Mouse (Mus musculus) MEL (cell line): ENCODE measurements around the gene Gsn. TPM values are rescaled to one million over a fixed set of nuclear protein-coding genes. Genes with fewer than 3 reads are reported as not detected.
A peak's percentile ranks its signal among the peaks of the same experiment; 100 is the strongest.

Source experiments
- DNase-seq: peaks from one replicate; pipeline ENCODE4 v3.0.0; 2011; ENCODE audit warnings: low read depth, low spot score
- H3K27ac ChIP-seq: 2 replicates; pipeline ENCODE4 v1.5.1; 2012; ENCODE audit warnings: low read depth, mild to moderate bottlenecking, control low read depth, low read length, moderate library complexity; ENCODE audit not compliant: control insufficient read depth
- H3K27me3 ChIP-seq, 2 experiments: fragments of 150-350 bp in 1 of 2; sonication (generic) in 1 of 2; 2 replicates each; pipeline ENCODE4 v1.6.1; 2012; ENCODE audit warnings: low read length in 2 of 2, mild to moderate bottlenecking in 2 of 2, improper control_type of control experiment in 1 of 2, moderate library complexity in 1 of 2; ENCODE audit not compliant: insufficient read depth in 2 of 2, control insufficient read depth in 1 of 2
- H3K36me3 ChIP-seq, 2 experiments: 2 replicates each; pipeline ENCODE4 v1.6.1; 2012 to 2014; ENCODE audit warnings: low read length in 2 of 2, improper control_type of control experiment in 1 of 2, inconsistent platforms in 1 of 2, mild to moderate bottlenecking in 1 of 2; ENCODE audit not compliant: insufficient read depth in 2 of 2, control insufficient read depth in 1 of 2
- H3K4me1 ChIP-seq, 2 experiments: fragments of 150-350 bp in 1 of 2; sonication (generic) in 1 of 2; 2 replicates each; pipeline ENCODE4 v1.6.1; 2012; ENCODE audit warnings: low read length in 2 of 2, improper control_type of control experiment in 1 of 2, mild to moderate bottlenecking in 1 of 2; ENCODE audit not compliant: insufficient read depth in 2 of 2, control insufficient read depth in 1 of 2
- H3K4me3 ChIP-seq, 2 experiments: fragments of 150-350 bp in 1 of 2; sonication (generic) in 1 of 2; 2 replicates each; pipeline ENCODE4 v1.5.1; 2012; ENCODE audit warnings: low read depth in 2 of 2, low read length in 2 of 2, mild to moderate bottlenecking in 2 of 2, moderate library complexity in 2 of 2, control low read depth in 1 of 2, improper control_type of control experiment in 1 of 2; ENCODE audit not compliant: control insufficient read depth in 1 of 2, insufficient read depth in 1 of 2
- H3K79me2 ChIP-seq: 2 replicates; pipeline ENCODE4 v1.6.1; 2012; ENCODE audit warnings: mild to moderate bottlenecking, low read length, moderate library complexity; ENCODE audit not compliant: control insufficient read depth, poor library complexity, insufficient read depth
- H3K9ac ChIP-seq: 2 replicates; pipeline ENCODE4 v1.6.1; 2012; ENCODE audit warnings: low read depth, mild to moderate bottlenecking, control low read depth, low read length, moderate library complexity; ENCODE audit not compliant: control insufficient read depth, poor library complexity, severe bottlenecking
- H3K9me3 ChIP-seq: fragments of 150-350 bp; sonication (generic); replicated peaks from 2 replicates; pipeline ENCODE4 v1.6.1; 2012; ENCODE audit warnings: mild to moderate bottlenecking, low read length, improper control_type of control experiment, moderate library complexity; ENCODE audit not compliant: insufficient read depth
- BHLHE40 ChIP-seq: IDR thresholded peaks from 2 replicates; pipeline ENCODE4 v1.6.1; 2012; ENCODE audit warnings: low read depth, mild to moderate bottlenecking, inconsistent platforms, low read length, improper control_type of control experiment, borderline replicate concordance
- CHD1 ChIP-seq: IDR thresholded peaks from 2 replicates; pipeline ENCODE4 v1.6.1; 2012; ENCODE audit warnings: low read depth, mild to moderate bottlenecking, inconsistent platforms, low read length, improper control_type of control experiment
- CHD2 ChIP-seq: IDR thresholded peaks from 2 replicates; pipeline ENCODE4 v1.6.1; 2011; ENCODE audit warnings: low read length, improper control_type of control experiment
- CTCF ChIP-seq, 3 experiments: IDR thresholded peaks in 2 of 3; conservative IDR thresholded peaks in 1 of 3; 2 replicates each; pipeline ENCODE4 v1.5.1; 2011 to 2012; ENCODE audit warnings: low read length in 3 of 3, low read depth in 2 of 3, mild to moderate bottlenecking in 2 of 3, improper control_type of control experiment in 1 of 3, inconsistent platforms in 1 of 3, mixed read lengths in 1 of 3, moderate library complexity in 1 of 3; ENCODE audit not compliant: control insufficient read depth in 1 of 3, insufficient read depth in 1 of 3, poor library complexity in 1 of 3, severe bottlenecking in 1 of 3
- E2F4 ChIP-seq: IDR thresholded peaks from 2 replicates; pipeline ENCODE4 v1.6.1; 2011; ENCODE audit warnings: low read depth, low read length, improper control_type of control experiment, borderline replicate concordance
- ELF1 ChIP-seq: IDR thresholded peaks from 2 replicates; pipeline ENCODE4 v1.6.1; 2014; ENCODE audit warnings: low read depth, mild to moderate bottlenecking, inconsistent platforms, low read length, improper control_type of control experiment, moderate library complexity
- EP300 ChIP-seq, 2 experiments: IDR thresholded peaks; 2 replicates each; pipeline ENCODE4 v1.6.1; 2011; ENCODE audit warnings: improper control_type of control experiment in 2 of 2, low read length in 2 of 2, low read depth in 1 of 2, mild to moderate bottlenecking in 1 of 2
- ETS1 ChIP-seq: IDR thresholded peaks from 2 replicates; pipeline ENCODE4 v1.6.1; 2012; ENCODE audit warnings: low read depth, mild to moderate bottlenecking, inconsistent platforms, low read length, improper control_type of control experiment, moderate library complexity
- GABPA ChIP-seq: IDR thresholded peaks from 2 replicates; pipeline ENCODE4 v1.6.1; 2012; ENCODE audit warnings: low read depth, mild to moderate bottlenecking, inconsistent platforms, low read length, improper control_type of control experiment, moderate library complexity
- GATA1 ChIP-seq: IDR thresholded peaks from 2 replicates; pipeline ENCODE4 v1.6.1; 2011; ENCODE audit warnings: low read depth, low read length, improper control_type of control experiment
- HCFC1 ChIP-seq: IDR thresholded peaks from 2 replicates; pipeline ENCODE4 v1.6.1; 2012; ENCODE audit warnings: low read depth, mild to moderate bottlenecking, inconsistent platforms, low read length, improper control_type of control experiment, moderate library complexity
- JUND ChIP-seq: IDR thresholded peaks from 2 replicates; pipeline ENCODE4 v1.6.1; 2011; ENCODE audit warnings: low read depth, mild to moderate bottlenecking, improper control_type of control experiment, low read length
- KAT2A ChIP-seq: conservative IDR thresholded peaks from 2 replicates; pipeline ENCODE4 v1.6.1; 2012; ENCODE audit warnings: low read depth, low read length, improper control_type of control experiment, inconsistent platforms
- MAFK ChIP-seq: IDR thresholded peaks from 2 replicates; pipeline ENCODE4 v1.6.1; 2011; ENCODE audit warnings: low read depth, mild to moderate bottlenecking, low read length, improper control_type of control experiment, borderline replicate concordance
- MAX ChIP-seq: IDR thresholded peaks from 2 replicates; pipeline ENCODE4 v1.6.1; 2011; ENCODE audit warnings: low read length, improper control_type of control experiment
- MEF2A ChIP-seq: IDR thresholded peaks from 2 replicates; pipeline ENCODE4 v1.6.1; 2014; ENCODE audit warnings: low read depth, mild to moderate bottlenecking, inconsistent platforms, low read length, improper control_type of control experiment; ENCODE audit not compliant: poor library complexity, insufficient replicate concordance, severe bottlenecking; ENCODE audit errors: extremely low read depth
- MXI1 ChIP-seq: IDR thresholded peaks from 2 replicates; pipeline ENCODE4 v1.6.1; 2011; ENCODE audit warnings: mild to moderate bottlenecking, low read depth, low read length, improper control_type of control experiment
- MYB ChIP-seq: IDR thresholded peaks from 2 replicates; pipeline ENCODE4 v1.6.1; 2011; ENCODE audit warnings: mild to moderate bottlenecking, low read depth, low read length, improper control_type of control experiment
- MYC ChIP-seq: IDR thresholded peaks from 2 replicates; pipeline ENCODE4 v1.6.1; 2011; ENCODE audit warnings: low read depth, mild to moderate bottlenecking, low read length, improper control_type of control experiment, moderate library complexity
- NELFE ChIP-seq: IDR thresholded peaks from 2 replicates; pipeline ENCODE4 v1.6.1; 2011; ENCODE audit warnings: low read depth, low read length, improper control_type of control experiment
- NRF1 ChIP-seq: IDR thresholded peaks from 2 replicates; pipeline ENCODE4 v1.6.1; 2014; ENCODE audit warnings: low read depth, mild to moderate bottlenecking, inconsistent platforms, low read length, improper control_type of control experiment, moderate library complexity; ENCODE audit not compliant: poor library complexity, insufficient read depth, severe bottlenecking
- POLR2A ChIP-seq, 2 experiments: IDR thresholded peaks; 2 replicates each; pipeline ENCODE4 v1.6.1; 2011 to 2012; ENCODE audit warnings: low read length in 2 of 2, mild to moderate bottlenecking in 2 of 2, control low read depth in 1 of 2, improper control_type of control experiment in 1 of 2, low read depth in 1 of 2, moderate library complexity in 1 of 2; ENCODE audit not compliant: control insufficient read depth in 1 of 2, insufficient read depth in 1 of 2, poor library complexity in 1 of 2
- RAD21 ChIP-seq: IDR thresholded peaks from 2 replicates; pipeline ENCODE4 v1.6.1; 2011; ENCODE audit warnings: mild to moderate bottlenecking, low read depth, low read length, improper control_type of control experiment
- SIN3A ChIP-seq: IDR thresholded peaks from 2 replicates; pipeline ENCODE4 v1.6.1; 2012; ENCODE audit warnings: low read length, improper control_type of control experiment, inconsistent platforms
- SMC3 ChIP-seq: IDR thresholded peaks from 2 replicates; pipeline ENCODE4 v1.6.1; 2011; ENCODE audit warnings: low read depth, low read length, improper control_type of control experiment
- TAL1 ChIP-seq: IDR thresholded peaks from 2 replicates; pipeline ENCODE4 v1.6.1; 2012; ENCODE audit warnings: mild to moderate bottlenecking, inconsistent platforms, low read length, moderate library complexity, mixed read lengths
- TBP ChIP-seq: IDR thresholded peaks from 2 replicates; pipeline ENCODE4 v1.8.0; 2011; ENCODE audit warnings: low read depth, low read length, improper control_type of control experiment
- TCF12 ChIP-seq: IDR thresholded peaks from 2 replicates; pipeline ENCODE4 v1.6.1; 2014; ENCODE audit warnings: low read depth, mild to moderate bottlenecking, inconsistent platforms, low read length, improper control_type of control experiment, moderate library complexity
- UBTF ChIP-seq: IDR thresholded peaks from 2 replicates; pipeline ENCODE4 v1.6.1; 2012; ENCODE audit warnings: low read depth, mild to moderate bottlenecking, inconsistent platforms, low read length, improper control_type of control experiment, moderate library complexity, borderline replicate concordance; ENCODE audit not compliant: insufficient read depth
- USF1 ChIP-seq: IDR thresholded peaks from 2 replicates; pipeline ENCODE4 v1.6.1; 2014; ENCODE audit warnings: low read depth, mild to moderate bottlenecking, inconsistent platforms, low read length, improper control_type of control experiment, moderate library complexity
- ZKSCAN1 ChIP-seq: IDR thresholded peaks from 2 replicates; pipeline ENCODE4 v1.6.1; 2012; ENCODE audit warnings: low read depth, mild to moderate bottlenecking, inconsistent platforms, low read length, improper control_type of control experiment, moderate library complexity
- ZMIZ1 ChIP-seq: IDR thresholded peaks from 2 replicates; pipeline ENCODE4 v1.6.1; 2012; ENCODE audit warnings: low read depth, mild to moderate bottlenecking, inconsistent platforms, low read length, improper control_type of control experiment, moderate library complexity
- ZNF384 ChIP-seq: IDR thresholded peaks from 2 replicates; pipeline ENCODE4 v1.6.1; 2012; ENCODE audit warnings: low read depth, mild to moderate bottlenecking, inconsistent platforms, low read length, improper control_type of control experiment
- polyA plus RNA-seq, 2 experiments: library from polyadenylated mRNA; stranded (reverse) in 1 of 2; unstranded in 1 of 2; fragments of >175 nt in 1 of 2; fragments of >200 nt in 1 of 2; gene quantifications; 2 replicates each; pipeline versions ENCODE4 v1.2.1 to v1.2.4; 2012; ENCODE audit warnings: low replicate concordance in 2 of 2, low read depth in 1 of 2; ENCODE audit not compliant: insufficient read length in 2 of 2, insufficient read depth in 1 of 2, missing spikeins in 1 of 2
- total RNA-seq: library from RNA; depleted of rRNA; stranded (reverse); fragments of 300-350 nt; gene quantifications from 2 replicates; pipeline ENCODE4 v1.2.3, GENCODE M21; 2012

Gene Gsn
- total and polyA plus RNA-seq, 3 experiments: 8.0 to 8.2 TPM; not detected in 1

DNA sequence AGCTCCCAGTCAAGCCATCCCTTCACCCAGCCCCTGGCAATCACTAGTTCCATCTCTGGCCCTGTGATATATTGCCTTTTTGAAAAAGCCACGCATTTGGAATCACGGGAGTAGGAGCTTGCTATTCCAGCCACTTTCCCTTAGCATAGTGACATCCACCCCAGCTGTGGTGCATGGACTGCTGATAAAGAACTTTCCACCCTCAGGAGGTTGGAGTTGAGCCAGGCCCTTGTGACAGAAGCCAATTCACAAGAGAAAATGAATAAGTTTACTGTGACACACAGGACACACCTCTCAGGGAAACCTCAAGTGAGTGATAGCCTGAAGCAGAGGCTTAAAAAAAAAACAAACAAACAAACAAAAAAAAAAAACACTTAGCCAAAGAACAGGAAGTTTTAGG is 24.3 kb upstream of the Gsn start:
- DNase-seq: peak; percentile 75
- H3K27ac ChIP-seq: no peak overlapping the region

DNA sequence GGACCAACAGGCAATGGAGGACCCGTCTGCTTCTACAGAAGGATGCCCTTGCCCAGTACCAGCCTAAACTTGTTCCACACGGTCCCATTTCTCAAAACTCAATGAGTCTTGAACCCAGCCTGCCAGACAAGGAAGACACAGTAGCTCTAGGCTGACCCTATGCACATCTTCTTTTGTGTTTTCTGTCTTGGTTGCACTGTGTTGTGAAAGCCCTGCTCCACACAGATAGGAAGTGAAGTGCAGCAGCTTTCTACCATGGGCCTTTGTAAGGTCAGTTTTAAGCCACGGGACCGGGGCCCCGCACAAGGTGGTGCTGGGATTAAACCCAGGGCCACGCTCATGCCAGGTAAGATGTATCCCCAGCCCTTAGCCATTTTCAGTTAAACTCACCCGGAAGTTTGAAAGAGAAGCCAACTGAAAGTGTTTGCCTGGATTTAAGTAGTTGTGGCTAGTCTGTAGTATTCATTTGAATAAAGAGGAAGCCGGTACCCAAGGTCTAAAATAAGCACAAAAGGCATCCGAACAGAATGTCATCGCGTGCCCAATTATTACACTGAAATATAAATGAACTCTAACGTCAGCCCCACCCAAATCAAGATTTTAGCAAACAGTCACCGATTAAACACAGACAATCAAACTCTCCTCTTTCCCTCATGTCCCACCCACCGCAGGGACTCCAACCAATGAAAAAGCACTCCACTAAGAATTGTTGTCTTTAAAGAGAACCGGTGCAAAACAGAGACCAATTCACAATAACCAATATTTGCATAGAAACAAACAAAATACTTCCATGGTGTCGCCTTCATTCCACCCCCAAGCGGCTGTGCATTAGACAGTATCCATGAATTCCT is 23.4 kb upstream of the Gsn start:
- no peak for DNase-seq
- Histone ChIP-seq H3K79me2 (no peaks in the 10 kb centered on the region), H3K9me3 (no peaks in the 10 kb centered on the region), H3K27me3 (peaks cover 4 to 6% of the 10 kb centered on the region in 2 experiments), H3K9ac (no peak overlapping the region), H3K4me3 (no peak overlapping the region), H3K36me3 (peaks cover 0 to 11% of the 10 kb centered on the region in 2 experiments; a peak in 2 of 4 replicates), H3K27ac (no peak overlapping the region), H3K4me1 (peaks cover 0 to 16% of the 10 kb centered on the region in 2 experiments; a peak in 2 of 4 replicates)
- TF ChIP-seq JUND: no peak
- no peak for TF ChIP-seq E2F4
- no peak for TF ChIP-seq CHD1
- no peak for TF ChIP-seq MYC
- no peak for TF ChIP-seq ETS1
- TF ChIP-seq NRF1: no peak
- no peak for TF ChIP-seq RAD21
- TF ChIP-seq MXI1: no peak
- no peak for TF ChIP-seq TBP
- no peak for TF ChIP-seq CTCF (IDR thresholded peaks at IDR 0.05 in 2 of 3, conservative IDR thresholded peaks at IDR 0.05 in 1 of 3; ENCODE audit: control insufficient read depth in 1 of 3, insufficient read depth in 1 of 3, low read depth in 2 of 3, low read length in 3 of 3, poor library complexity in 1 of 3, severe bottlenecking in 1 of 3)
- TF ChIP-seq NELFE: no peak
- TF ChIP-seq USF1: no peak
- TF ChIP-seq CHD2: no peak
- TF ChIP-seq UBTF: no peak
- TF ChIP-seq GABPA: no peak
- TF ChIP-seq EP300 (IDR thresholded peaks at IDR 0.05; ENCODE audit: low read depth in 1 of 2, low read length in 2 of 2): no peak

More for the DNA sequence above, 24.3 kb upstream of the Gsn start:
- Histone ChIP-seq H3K9ac (no peak overlapping the region), H3K9me3 (no peaks in the 10 kb centered on the region), H3K4me3 (no peak overlapping the region), H3K27me3 (peaks cover 4 to 7% of the 10 kb centered on the region in 2 experiments), H3K4me1 (peaks cover 0 to 16% of the 10 kb centered on the region in 2 experiments; a peak in 2 of 4 replicates), H3K79me2 (no peaks in the 10 kb centered on the region), H3K36me3 (peaks cover 0 to 11% of the 10 kb centered on the region in 2 experiments; a peak in 2 of 4 replicates)
- no peak for TF ChIP-seq NELFE
- peak; percentile 17; the same call in 1 of the 2 replicates for TF ChIP-seq TAL1
- TF ChIP-seq NRF1: no peak
- no peak for TF ChIP-seq MAFK
- TF ChIP-seq RAD21: no peak
- TF ChIP-seq MEF2A: no peak
- TF ChIP-seq ZMIZ1: no peak
- TF ChIP-seq MXI1: no peak
- no peak for TF ChIP-seq UBTF
- no peak for TF ChIP-seq HCFC1
- TF ChIP-seq ETS1: peak; percentile 80
- TF ChIP-seq GATA1: peak; percentile 63; the same call in 1 of the 2 replicates
- no peak for TF ChIP-seq SIN3A
- TF ChIP-seq EP300 (IDR thresholded peaks at IDR 0.05; ENCODE audit: low read depth in 1 of 2, low read length in 2 of 2): peak; percentile 21 to 29; a peak in 2 of 4 replicates
- no peak for TF ChIP-seq E2F4
- no peak for TF ChIP-seq MAX
- TF ChIP-seq CTCF (IDR thresholded peaks at IDR 0.05 in 2 of 3, conservative IDR thresholded peaks at IDR 0.05 in 1 of 3; ENCODE audit: control insufficient read depth in 1 of 3, insufficient read depth in 1 of 3, low read depth in 2 of 3, low read length in 3 of 3, poor library complexity in 1 of 3, severe bottlenecking in 1 of 3): no peak
- TF ChIP-seq ZNF384: 0 out of 2 replicates have a peak, but pooled peaks have one; percentile 37
- TF ChIP-seq CHD2: no peak
- no peak for TF ChIP-seq ELF1
- no peak for TF ChIP-seq SMC3
- no peak for TF ChIP-seq GABPA
- no peak for TF ChIP-seq ZKSCAN1
- TF ChIP-seq TCF12: no peak
- TF ChIP-seq KAT2A: no peak
- no peak for TF ChIP-seq MYC
- no peak for TF ChIP-seq BHLHE40
- TF ChIP-seq JUND: no peak
- TF ChIP-seq POLR2A (IDR thresholded peaks at IDR 0.05; ENCODE audit: control insufficient read depth in 1 of 2, insufficient read depth in 1 of 2, low read depth in 1 of 2, low read length in 2 of 2, poor library complexity in 1 of 2): no peak
- no peak for TF ChIP-seq MYB
